Mouse (Mus musculus): ENCODE measurements around the gene Sept9. TPM values are rescaled to one million over a fixed set of nuclear protein-coding genes. Genes with fewer than 3 reads are reported as not detected.

Gene Sept9
- polyA plus RNA-seq, 1 experiment: 0.37 TPM

DNA sequence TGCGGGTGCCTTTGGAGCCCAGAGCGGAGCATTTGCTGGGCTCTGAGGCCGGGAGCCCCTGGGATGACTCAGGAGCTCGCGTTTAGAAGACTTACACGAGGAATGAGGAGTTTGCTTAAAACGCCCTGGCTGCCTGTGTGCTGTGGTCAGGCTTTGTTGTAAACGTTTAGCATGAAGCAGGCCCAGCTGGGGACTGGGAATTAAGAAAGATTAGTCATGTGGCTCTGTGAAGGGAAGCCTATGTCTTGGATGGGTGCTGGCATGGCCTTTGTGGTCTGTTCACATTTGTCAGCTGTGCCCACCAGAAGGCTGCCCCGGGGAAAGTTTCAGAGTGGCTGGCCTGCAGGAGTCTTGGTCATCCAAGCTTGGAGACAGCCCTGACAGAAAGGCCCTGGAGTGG lies 61.2 kb downstream of the Sept9 start:
- Histone ChIP-seq H3K9me3 (ENCODE audit: control insufficient read depth, low read length) (no peaks in the 10 kb centered on the region), H3K36me3 (ENCODE audit: control insufficient read depth) (no peaks in the 10 kb centered on the region), H3K4me1 (ENCODE audit: control insufficient read depth) (no peaks in the 10 kb centered on the region), H3K27me3 (ENCODE audit: control insufficient read depth) (peaks cover 6% of the 10 kb centered on the region), H3K4me3 (replicated peaks) (no peak overlapping the region)
- TF ChIP-seq GATA1 (IDR thresholded peaks at IDR 0.05; ENCODE audit: low read length): no peak
- no peak for TF ChIP-seq TAL1 (IDR thresholded peaks at IDR 0.05; ENCODE audit: low read length)

DNA sequence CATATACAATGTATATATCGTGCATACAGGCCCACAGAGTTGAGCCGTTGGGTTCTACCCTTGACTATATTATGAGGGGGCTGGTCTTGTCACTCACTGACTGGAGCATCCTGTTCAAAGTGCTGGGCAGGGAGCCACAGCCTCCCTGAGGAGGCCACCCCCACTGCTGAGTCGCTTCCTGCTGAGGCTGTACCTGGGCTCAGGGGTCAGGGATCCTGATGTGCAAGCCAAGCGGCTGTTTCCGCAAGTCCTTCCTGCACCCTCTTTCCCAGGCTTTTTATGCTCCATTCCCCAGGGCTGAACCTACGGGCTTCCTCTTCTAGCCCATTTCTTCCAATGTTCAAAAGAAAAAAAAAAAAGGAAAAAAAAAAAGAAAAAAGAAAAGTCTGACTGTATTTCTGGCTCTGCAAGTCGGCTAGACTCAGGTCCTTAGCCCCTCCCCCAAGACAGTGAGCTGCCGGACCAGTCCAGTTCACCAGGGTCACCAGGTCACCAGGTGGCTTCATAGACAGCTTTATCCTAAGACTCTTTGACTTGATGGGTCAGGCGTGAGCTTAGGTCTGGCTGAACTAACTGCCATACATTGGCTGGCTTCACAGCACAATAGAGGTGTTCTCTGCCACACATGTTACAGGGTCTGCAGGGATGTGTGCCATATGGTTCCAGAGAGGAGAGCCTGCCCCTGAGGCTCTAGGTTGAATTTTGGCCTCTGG lies 63.8 kb downstream of the Sept9 start:
- no peaks in the 10 kb centered on the region for H3K9me3 ChIP-seq (ENCODE audit: control insufficient read depth, low read length)
- no peaks in the 10 kb centered on the region for H3K36me3 ChIP-seq (ENCODE audit: control insufficient read depth)
- TF ChIP-seq GATA1 (IDR thresholded peaks at IDR 0.05; ENCODE audit: low read length) (no peak), TAL1 (IDR thresholded peaks at IDR 0.05; ENCODE audit: low read length) (no peak)
- H3K27me3 ChIP-seq (ENCODE audit: control insufficient read depth): peaks cover 24% of the 10 kb centered on the region
- H3K4me1 ChIP-seq (ENCODE audit: control insufficient read depth): no peaks in the 10 kb centered on the region
- H3K4me3 ChIP-seq (replicated peaks): no peak overlapping the region

DNA sequence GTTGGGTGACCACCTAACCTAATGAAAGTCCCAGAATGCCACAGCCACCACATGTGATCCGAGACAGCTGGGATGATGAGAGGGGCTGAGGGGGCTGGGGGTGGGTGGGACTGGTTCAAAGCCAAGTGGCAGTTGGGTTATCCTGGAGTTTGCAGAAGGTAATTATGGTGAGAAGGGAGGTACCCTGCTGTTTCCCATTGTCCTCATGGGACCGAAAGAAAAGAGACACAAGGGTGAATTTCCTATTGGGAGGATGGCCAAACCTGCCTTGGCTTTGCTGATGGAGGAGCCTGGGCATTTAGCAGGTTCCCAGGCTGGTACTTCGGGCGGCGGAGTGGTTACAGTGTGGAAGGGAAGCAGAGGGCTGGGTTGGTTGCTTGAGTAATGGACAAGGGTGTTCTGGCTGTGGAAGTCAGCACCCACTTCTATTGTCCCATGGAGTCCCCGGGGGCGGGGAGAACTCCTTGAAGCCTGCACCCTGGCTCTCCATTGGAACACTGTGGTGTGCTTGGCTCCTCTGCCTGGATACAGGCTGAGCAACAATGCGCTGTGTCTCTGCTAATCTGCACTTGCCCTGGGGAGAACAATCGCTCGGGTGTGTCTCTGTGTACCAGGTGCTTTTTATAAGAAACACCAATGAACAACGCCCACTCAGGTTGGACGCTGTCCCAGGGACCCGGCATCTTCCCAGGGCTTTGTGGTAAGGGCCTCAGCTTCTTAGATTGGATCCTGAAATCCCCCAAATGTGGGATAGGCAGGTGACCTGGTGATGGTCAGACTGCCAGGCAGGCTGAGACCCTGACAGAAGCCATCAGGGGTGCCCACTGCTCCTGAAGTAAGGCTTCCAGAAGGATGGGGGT lies 64.9 kb downstream of the Sept9 start:
- H3K4me3 ChIP-seq (replicated peaks): no peak overlapping the region
- H3K9me3 ChIP-seq (ENCODE audit: control insufficient read depth, low read length): no peaks in the 10 kb centered on the region
- H3K4me1 ChIP-seq (ENCODE audit: control insufficient read depth): no peaks in the 10 kb centered on the region
- peaks cover 24% of the 10 kb centered on the region for H3K27me3 ChIP-seq (ENCODE audit: control insufficient read depth)
- no peaks in the 10 kb centered on the region for H3K36me3 ChIP-seq (ENCODE audit: control insufficient read depth)
- no peak for TF ChIP-seq GATA1 (IDR thresholded peaks at IDR 0.05; ENCODE audit: low read length)
- TF ChIP-seq TAL1 (IDR thresholded peaks at IDR 0.05; ENCODE audit: low read length): no peak

DNA sequence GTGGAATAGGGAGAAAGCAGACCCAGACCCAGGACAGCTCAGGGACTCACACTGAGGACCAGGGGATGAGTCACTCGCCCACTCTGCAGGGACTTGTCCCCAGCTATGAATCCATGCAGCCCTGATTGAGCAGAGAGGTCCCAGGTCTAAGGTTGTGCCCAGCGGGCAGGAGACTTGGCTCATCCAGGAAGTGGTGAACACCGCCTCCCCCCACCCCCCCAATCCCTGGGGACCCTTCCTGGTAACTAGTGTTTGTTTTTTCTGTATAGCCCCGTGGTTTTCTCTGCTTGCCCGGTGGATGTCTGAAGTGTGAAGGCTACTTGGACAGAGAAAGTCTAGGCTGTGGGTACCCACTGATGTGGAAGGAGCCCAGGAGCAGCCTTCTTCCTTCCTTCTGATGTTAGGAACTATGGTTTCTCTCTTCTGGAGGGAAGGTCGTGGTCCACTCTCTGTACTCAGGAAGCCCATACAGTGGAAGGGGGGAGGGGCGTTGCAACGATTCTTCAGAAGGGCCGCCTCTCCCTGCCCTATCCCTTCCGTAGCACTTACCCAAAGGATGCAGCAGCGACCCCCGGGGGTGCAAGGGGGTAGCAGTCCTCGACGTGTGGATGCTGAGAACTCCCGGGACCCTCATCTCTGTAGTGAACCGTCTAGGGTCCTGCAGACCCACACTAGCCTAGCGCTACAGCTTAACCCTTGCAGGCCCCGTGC lies 66.0 kb downstream of the Sept9 start:
- Histone ChIP-seq H3K9me3 (ENCODE audit: control insufficient read depth, low read length) (no peaks in the 10 kb centered on the region), H3K4me3 (replicated peaks) (peak overlapping the region; percentile 50), H3K36me3 (ENCODE audit: control insufficient read depth) (no peaks in the 10 kb centered on the region), H3K4me1 (ENCODE audit: control insufficient read depth) (no peaks in the 10 kb centered on the region), H3K27me3 (ENCODE audit: control insufficient read depth) (peaks cover 24% of the 10 kb centered on the region)
- TF ChIP-seq GATA1 (IDR thresholded peaks at IDR 0.05; ENCODE audit: low read length) (no peak), TAL1 (IDR thresholded peaks at IDR 0.05; ENCODE audit: low read length) (no peak)

DNA sequence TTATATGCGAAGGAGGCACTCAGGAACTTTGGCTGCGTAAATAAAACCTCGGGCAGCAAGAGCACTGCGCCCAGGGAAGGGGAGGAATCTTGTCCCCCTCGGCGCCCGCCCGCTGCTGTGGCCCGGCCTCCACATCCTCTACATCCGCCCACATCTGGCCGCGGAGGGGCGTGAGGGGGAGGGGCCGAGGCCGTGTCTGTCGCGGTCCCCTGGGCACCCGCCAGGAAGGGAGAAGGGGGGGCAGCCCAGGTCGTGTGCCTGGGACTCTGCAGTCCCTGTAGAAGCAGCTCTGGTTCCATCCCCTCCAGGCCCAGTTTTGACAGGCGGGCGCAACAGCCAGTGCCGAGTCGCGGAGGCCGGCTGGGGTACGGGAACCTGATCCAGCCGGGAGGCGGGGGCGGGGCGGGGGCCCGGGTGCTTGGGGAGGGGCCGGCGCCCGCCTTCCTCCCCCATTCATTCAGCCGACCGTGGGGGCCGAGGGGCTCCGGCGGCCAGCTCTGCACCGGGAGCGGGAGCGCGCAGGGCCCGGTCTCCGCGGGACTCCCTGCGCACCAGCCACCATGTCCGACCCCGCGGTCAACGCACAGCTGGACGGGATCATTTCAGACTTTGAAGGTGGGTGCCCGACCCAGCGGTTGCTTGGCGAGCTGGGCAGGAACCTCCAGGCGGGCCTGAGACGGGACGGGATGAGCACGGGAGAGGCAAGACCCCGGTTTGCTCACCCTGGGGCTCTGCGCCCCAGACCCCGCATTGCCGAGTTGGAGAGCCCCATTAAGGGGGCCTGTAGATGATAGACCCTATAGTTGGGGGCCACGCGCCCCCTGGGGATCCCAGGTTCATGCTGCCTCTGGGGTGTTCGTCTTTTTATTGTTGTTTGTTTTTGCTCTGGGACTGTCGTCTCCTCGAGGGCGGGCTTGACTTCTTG lies 66.8 kb downstream of the Sept9 start:
- no peak for TF ChIP-seq TAL1 (IDR thresholded peaks at IDR 0.05; ENCODE audit: low read length)
- no peak for TF ChIP-seq GATA1 (IDR thresholded peaks at IDR 0.05; ENCODE audit: low read length)
- Histone ChIP-seq H3K27me3 (ENCODE audit: control insufficient read depth) (peaks cover 24% of the 10 kb centered on the region), H3K36me3 (ENCODE audit: control insufficient read depth) (no peaks in the 10 kb centered on the region), H3K4me1 (ENCODE audit: control insufficient read depth) (no peaks in the 10 kb centered on the region), H3K9me3 (ENCODE audit: control insufficient read depth, low read length) (no peaks in the 10 kb centered on the region), H3K4me3 (replicated peaks) (peak overlapping the region; percentile 50)

- no peaks in the 10 kb centered on the region for H3K9me3 ChIP-seq (ENCODE audit: control insufficient read depth, low read length)
- H3K36me3 ChIP-seq (ENCODE audit: control insufficient read depth): no peaks in the 10 kb centered on the region
- no peaks in the 10 kb centered on the region for H3K4me1 ChIP-seq (ENCODE audit: control insufficient read depth)
- TF ChIP-seq TAL1 (IDR thresholded peaks at IDR 0.05; ENCODE audit: low read length) (no peak), GATA1 (IDR thresholded peaks at IDR 0.05; ENCODE audit: low read length) (no peak)
- H3K27me3 ChIP-seq (ENCODE audit: control insufficient read depth): peaks cover 24% of the 10 kb centered on the region
- peak overlapping the region; percentile 50 for H3K4me3 ChIP-seq (replicated peaks)
Measured at GRCm38 (mm10) chr11:117266906-117267721, 67.7 kb downstream of the Sept9 start.

- TF ChIP-seq TAL1 (IDR thresholded peaks at IDR 0.05; ENCODE audit: low read length) (no peak), GATA1 (IDR thresholded peaks at IDR 0.05; ENCODE audit: low read length) (no peak)
- Histone ChIP-seq H3K4me1 (ENCODE audit: control insufficient read depth) (no peaks in the 10 kb centered on the region), H3K4me3 (replicated peaks) (no peak overlapping the region), H3K36me3 (ENCODE audit: control insufficient read depth) (no peaks in the 10 kb centered on the region), H3K27me3 (ENCODE audit: control insufficient read depth) (peaks cover 24% of the 10 kb centered on the region), H3K9me3 (ENCODE audit: control insufficient read depth, low read length) (no peaks in the 10 kb centered on the region)
Measured at GRCm38 (mm10) chr11:117267828-117268227, 68.4 kb downstream of the Sept9 start.
